Mouse (Mus musculus): ENCODE data around the gene Csde1. TPM values are rescaled to one million over a fixed set of nuclear protein-coding genes. Genes with fewer than 3 reads are reported as not detected.

Csde1 gene
- polyA plus RNA-seq, 1 experiment from 2014 or later, result 406 TPM

DNA sequence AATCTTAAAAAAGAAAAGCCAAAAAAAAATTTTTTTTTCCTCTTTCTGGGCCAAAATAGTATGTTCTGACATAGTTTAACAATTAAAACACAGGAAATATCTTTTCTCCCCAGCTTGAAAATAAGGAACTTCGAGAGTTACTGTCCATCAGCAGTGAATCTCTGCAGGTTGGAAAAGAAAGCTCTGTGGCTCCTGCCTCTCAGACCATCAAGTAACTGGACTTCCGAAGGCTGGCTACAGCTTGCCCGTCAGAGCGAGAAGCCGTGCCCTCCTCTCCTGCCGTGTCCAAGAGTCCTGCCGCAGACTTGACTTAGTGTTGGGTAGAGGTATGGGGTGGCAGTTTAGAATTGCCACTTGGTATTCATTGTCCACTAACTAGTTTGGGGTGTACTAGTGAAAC, 18.6 kb upstream of the Csde1 start:
- no peak overlapping the region for H3K27ac ChIP-seq (replicated peaks)
- no peak for ATAC-seq (ENCODE audit: low read depth)
- H3K4me1 ChIP-seq (replicated peaks), result peaks cover 11% of the 10 kb centered on the region
- no peak overlapping the region for H3K9ac ChIP-seq
- H3K4me2 ChIP-seq, result no peak overlapping the region
- no peak overlapping the region for H3K4me3 ChIP-seq
- no peaks in the 10 kb centered on the region for H3K27me3 ChIP-seq
- WGBS, result 94% methylated on average over 7 of the region's 7 CpGs
- H3K9me3 ChIP-seq, result no peaks in the 10 kb centered on the region
- peaks cover 79% of the 10 kb centered on the region for H3K36me3 ChIP-seq

DNA sequence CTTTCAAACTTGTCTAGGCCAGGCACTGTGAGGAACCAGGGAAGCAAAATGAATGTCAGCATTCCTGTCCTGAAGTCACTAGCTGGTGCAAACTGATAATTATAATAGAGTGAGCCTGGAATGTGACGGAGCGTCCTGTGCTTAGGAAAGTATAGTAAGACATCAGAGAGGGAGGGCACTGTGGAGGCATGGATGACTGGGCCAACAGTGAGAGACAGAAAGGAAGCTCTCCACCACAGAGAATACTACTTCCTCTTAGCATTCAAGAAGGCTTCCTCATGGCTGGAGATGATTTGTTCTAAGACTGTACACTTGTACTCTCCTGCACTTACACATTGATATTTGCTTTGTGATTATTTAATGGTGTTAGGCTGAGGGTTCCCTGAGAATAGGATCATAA, 2.9 kb upstream of the Csde1 start:
- H3K9ac ChIP-seq, result no peak overlapping the region
- H3K4me2 ChIP-seq, result no peak overlapping the region
- H3K4me1 ChIP-seq (replicated peaks), result peaks cover 8% of the 10 kb centered on the region
- H3K4me3 ChIP-seq, result no peak overlapping the region
- 78% methylated on average over 2 of the region's 2 CpGs for WGBS
- ATAC-seq (ENCODE audit: low read depth), result no peak
- H3K27ac ChIP-seq (replicated peaks), result no peak overlapping the region
- H3K36me3 ChIP-seq, result no peaks in the 10 kb centered on the region
- no peaks in the 10 kb centered on the region for H3K27me3 ChIP-seq
- no peaks in the 10 kb centered on the region for H3K9me3 ChIP-seq

GRCm38 (mm10) chr3:103019462-103019861, 764 bp upstream of the Csde1 start:
- H3K27ac ChIP-seq (replicated peaks), result peak overlapping the region; percentile 95; the same call in 1 of the 2 replicates
- H3K4me2 ChIP-seq, result peak overlapping the region; percentile 50
- no peaks in the 10 kb centered on the region for H3K9me3 ChIP-seq
- 96% methylated on average over 2 of the region's 2 CpGs for WGBS
- no peaks in the 10 kb centered on the region for H3K36me3 ChIP-seq
- H3K27me3 ChIP-seq, result no peaks in the 10 kb centered on the region
- no peak overlapping the region for H3K9ac ChIP-seq
- H3K4me3 ChIP-seq, result no peak overlapping the region
- ATAC-seq (ENCODE audit: low read depth), result no peak
- H3K4me1 ChIP-seq (replicated peaks), result peaks cover 21% of the 10 kb centered on the region

DNA sequence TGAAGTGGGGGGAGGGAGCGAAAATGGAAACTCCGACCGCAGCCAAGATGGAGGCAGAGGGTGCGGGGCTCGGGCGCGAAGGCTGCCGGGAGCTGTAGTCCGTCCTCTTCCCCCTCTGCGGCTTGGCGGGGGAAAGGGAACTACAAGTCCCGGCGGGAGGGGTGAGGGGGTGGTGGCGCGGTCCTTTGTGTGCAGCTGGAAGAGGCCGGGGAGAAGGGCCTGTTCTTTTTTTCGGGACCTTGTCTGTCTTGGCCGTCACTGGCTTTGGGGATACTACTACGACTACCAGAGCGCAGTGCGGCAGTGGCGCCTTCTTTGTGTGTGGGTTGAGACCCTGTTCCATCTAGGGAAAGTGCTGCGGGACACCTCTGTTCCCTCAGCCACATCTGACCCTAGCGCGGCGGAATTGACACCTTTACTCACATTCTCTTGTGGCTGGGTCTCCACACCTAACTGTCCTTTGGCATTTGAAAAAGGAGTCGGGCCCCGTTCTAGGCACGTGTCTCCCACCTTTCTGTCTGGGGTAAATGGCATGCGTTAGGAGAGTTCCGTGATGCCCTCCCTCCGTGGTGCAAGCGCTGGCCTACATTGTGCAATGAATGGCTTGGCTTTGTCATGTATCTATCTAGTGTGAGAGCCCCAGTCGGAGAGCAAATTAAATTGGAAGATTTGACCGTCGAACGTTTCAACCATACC, 865 bp downstream of the Csde1 start:
- Histone ChIP-seq H3K9ac (peak overlapping the region; percentile 91), H3K27me3 (no peaks in the 10 kb centered on the region), H3K4me2 (peak overlapping the region; percentile 73), H3K4me3 (peak overlapping the region; percentile 65), H3K36me3 (no peaks in the 10 kb centered on the region), H3K4me1 (replicated peaks) (peaks cover 21% of the 10 kb centered on the region), H3K27ac (replicated peaks) (peak overlapping the region; percentile 95), H3K9me3 (no peaks in the 10 kb centered on the region)
- WGBS, result under 1% methylated on average over 36 of the region's 37 CpGs
- ATAC-seq (ENCODE audit: low read depth), result peak; percentile 97

DNA sequence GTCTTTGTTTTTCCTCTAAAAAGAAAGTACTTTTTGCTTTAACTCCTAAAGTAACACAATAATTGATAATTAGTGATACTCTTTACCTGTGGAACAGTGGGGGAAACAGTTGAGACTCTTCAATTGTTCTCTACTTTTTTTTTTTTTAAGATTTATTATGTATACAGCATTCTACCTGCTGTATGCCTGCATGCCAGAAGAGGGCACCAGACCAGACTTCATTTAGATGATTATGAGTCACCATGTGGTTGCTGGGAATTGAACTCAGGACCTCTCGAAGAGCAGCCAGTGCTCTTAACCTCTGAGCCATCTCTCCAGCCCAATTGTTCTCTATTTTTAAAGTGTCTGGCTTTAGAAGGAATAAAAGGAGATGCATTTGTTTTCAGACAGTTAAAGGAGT, 5.9 kb downstream of the Csde1 start:
- Histone ChIP-seq H3K27me3 (no peaks in the 10 kb centered on the region), H3K9me3 (no peaks in the 10 kb centered on the region), H3K27ac (replicated peaks) (no peak overlapping the region), H3K36me3 (peaks cover 29% of the 10 kb centered on the region), H3K4me3 (no peak overlapping the region), H3K4me2 (no peak overlapping the region), H3K4me1 (replicated peaks) (peaks cover 27% of the 10 kb centered on the region), H3K9ac (no peak overlapping the region)
- ATAC-seq (ENCODE audit: low read depth), result no peak
- WGBS, result 94% methylated on average over 1 of the region's 1 CpGs

GRCm38 (mm10) chr3:103040285-103040684, 20.1 kb downstream of the Csde1 start:
- Histone ChIP-seq H3K4me3 (no peak overlapping the region), H3K36me3 (peaks cover 62% of the 10 kb centered on the region), H3K4me1 (replicated peaks) (no peaks in the 10 kb centered on the region), H3K9ac (no peak overlapping the region), H3K9me3 (no peaks in the 10 kb centered on the region), H3K27me3 (no peaks in the 10 kb centered on the region), H3K4me2 (no peak overlapping the region), H3K27ac (replicated peaks) (no peak overlapping the region)
- ATAC-seq (ENCODE audit: low read depth), result no peak
- WGBS, result 98% methylated on average over 6 of the region's 6 CpGs

DNA sequence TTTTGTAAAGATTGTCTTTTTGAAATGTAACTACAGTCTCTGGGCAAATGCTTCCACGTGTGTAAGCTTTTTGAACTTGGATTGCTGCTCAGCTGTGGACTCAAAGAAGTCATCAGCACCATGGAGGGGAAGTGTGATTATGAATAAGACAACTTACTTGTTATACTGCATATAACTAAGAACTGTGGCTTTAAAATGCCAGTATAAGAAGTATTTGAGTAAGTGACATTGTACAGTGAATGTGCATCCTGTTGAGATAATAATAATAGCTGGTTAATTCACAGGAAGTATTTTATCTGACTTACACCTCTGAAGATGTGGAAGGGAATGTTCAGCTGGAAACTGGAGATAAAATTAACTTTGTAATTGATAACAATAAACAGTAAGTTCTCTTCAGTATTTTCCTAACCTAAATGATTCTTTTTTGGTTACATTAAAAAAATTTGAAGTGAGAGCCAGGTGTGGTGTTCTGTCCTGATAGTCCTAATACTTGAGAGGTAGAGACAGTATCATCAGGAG, 20.7 kb downstream of the Csde1 start:
- WGBS, result 96% methylated on average over 1 of the region's 1 CpGs
- H3K27ac ChIP-seq (replicated peaks), result no peak overlapping the region
- ATAC-seq (ENCODE audit: low read depth), result no peak
- no peak overlapping the region for H3K4me3 ChIP-seq
- H3K27me3 ChIP-seq, result no peaks in the 10 kb centered on the region
- no peaks in the 10 kb centered on the region for H3K4me1 ChIP-seq (replicated peaks)
- H3K9me3 ChIP-seq, result no peaks in the 10 kb centered on the region
- no peak overlapping the region for H3K9ac ChIP-seq
- H3K36me3 ChIP-seq, result peaks cover 68% of the 10 kb centered on the region
- no peak overlapping the region for H3K4me2 ChIP-seq

- Histone ChIP-seq H3K4me2 (no peak overlapping the region), H3K9ac (no peak overlapping the region), H3K27ac (replicated peaks) (no peak overlapping the region), H3K27me3 (no peaks in the 10 kb centered on the region), H3K4me3 (no peak overlapping the region), H3K4me1 (replicated peaks) (peaks cover 12% of the 10 kb centered on the region), H3K36me3 (peaks cover 66% of the 10 kb centered on the region), H3K9me3 (no peaks in the 10 kb centered on the region)
- 91% methylated on average over 5 of the region's 5 CpGs for WGBS
- ATAC-seq (ENCODE audit: low read depth), result no peak
These were observed 35.9 kb downstream of the Csde1 start for GRCm38 (mm10) chr3:103056016-103056595.

DNA sequence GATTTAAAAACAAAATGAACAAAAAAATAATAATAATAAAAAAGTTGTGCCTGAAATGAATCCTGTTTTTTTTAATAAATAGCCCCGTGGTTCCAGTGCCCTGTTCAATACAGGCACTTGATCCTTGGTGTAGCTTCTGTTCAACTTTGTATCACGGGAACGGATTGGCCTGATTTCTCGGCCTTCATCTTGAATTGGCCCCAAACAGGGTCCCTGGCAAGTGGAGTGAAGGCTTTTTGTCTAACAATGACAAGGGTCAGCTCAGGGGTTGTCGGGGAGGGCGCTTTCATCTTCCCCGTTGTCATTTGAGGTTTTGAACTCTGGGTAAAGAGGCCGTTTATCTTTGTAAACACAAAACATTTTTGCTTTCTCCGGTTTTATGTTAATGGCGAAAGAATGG, 37.5 kb downstream of the Csde1 start:
- Histone ChIP-seq H3K27ac (replicated peaks) (peak overlapping the region; percentile 95), H3K4me2 (peak overlapping the region; percentile 75), H3K4me3 (peak overlapping the region; percentile 79), H3K9ac (peak overlapping the region; percentile 58), H3K4me1 (replicated peaks) (peaks cover 12% of the 10 kb centered on the region), H3K36me3 (peaks cover 67% of the 10 kb centered on the region), H3K27me3 (no peaks in the 10 kb centered on the region), H3K9me3 (no peaks in the 10 kb centered on the region)
- peak; percentile 48 for ATAC-seq (ENCODE audit: low read depth)
- WGBS, result 2% methylated on average over 10 of the region's 10 CpGs

- Histone ChIP-seq H3K36me3 (peaks cover 68% of the 10 kb centered on the region), H3K27me3 (no peaks in the 10 kb centered on the region), H3K4me1 (replicated peaks) (peaks cover 12% of the 10 kb centered on the region), H3K9ac (peak within 1 kb of the TSS; percentile 82), H3K9me3 (no peaks in the 10 kb centered on the region), H3K4me2 (peak within 1 kb of the TSS; percentile 75), H3K4me3 (peak within 1 kb of the TSS; percentile 79), H3K27ac (replicated peaks) (peak within 1 kb of the TSS; percentile 95)
- ATAC-seq (ENCODE audit: low read depth), result peak; percentile 99
- WGBS, result 3% methylated on average over 46 of the region's 46 CpGs
These were observed 38.3 kb downstream of the Csde1 start, which contains the start of gene Nras for GRCm38 (mm10) chr3:103058207-103059157. Nras (plus strand) TSS chr3:103058285.

DNA sequence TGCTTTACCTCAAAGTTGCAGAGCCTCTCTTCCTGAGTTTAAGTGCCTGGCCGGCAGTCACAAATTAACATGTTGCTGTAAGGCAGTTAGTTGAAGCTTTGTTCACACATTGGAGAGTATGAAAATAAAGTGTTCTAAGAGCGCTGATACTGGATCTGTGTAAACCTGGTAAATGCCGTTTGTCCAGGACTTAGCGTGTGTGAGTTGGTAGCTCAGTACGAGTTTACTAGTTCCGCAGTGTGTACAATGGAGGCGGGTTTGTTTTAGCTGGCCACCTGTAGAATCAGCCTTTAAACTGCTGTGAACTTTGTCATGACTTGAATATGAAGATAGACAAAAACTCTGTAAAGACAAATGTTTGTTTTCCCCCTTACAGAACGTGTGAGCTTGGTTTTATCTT, 46.7 kb downstream of the Csde1 start:
- no peak for ATAC-seq (ENCODE audit: low read depth)
- 93% methylated on average over 8 of the region's 8 CpGs for WGBS
- Histone ChIP-seq H3K27me3 (no peaks in the 10 kb centered on the region), H3K27ac (replicated peaks) (no peak overlapping the region), H3K36me3 (peaks cover 71% of the 10 kb centered on the region), H3K4me2 (no peak overlapping the region), H3K9me3 (no peaks in the 10 kb centered on the region), H3K4me3 (no peak overlapping the region), H3K9ac (no peak overlapping the region), H3K4me1 (replicated peaks) (no peaks in the 10 kb centered on the region)

DNA sequence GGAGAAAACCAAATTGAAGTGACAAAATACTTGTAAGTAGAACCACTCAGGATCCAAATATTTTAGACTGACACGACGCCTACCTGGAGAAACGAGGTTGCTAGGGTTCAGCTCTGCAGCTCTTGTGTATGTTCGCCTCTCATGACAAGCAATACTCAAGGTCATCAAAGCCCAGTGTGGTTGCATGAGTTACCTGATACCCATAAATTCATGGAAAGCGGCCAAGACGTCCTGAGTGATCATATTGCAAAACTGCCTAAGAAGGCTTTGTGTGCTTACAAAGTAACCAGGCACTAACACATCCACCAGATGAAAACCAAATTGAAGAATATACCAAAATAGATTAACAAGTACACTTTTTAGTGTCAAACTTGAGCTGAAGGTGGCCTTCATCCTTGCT, 48.7 kb downstream of the Csde1 start:
- no peak overlapping the region for H3K4me2 ChIP-seq
- 94% methylated on average over 6 of the region's 6 CpGs for WGBS
- H3K27me3 ChIP-seq, result no peaks in the 10 kb centered on the region
- peaks cover 51% of the 10 kb centered on the region for H3K36me3 ChIP-seq
- H3K4me1 ChIP-seq (replicated peaks), result no peaks in the 10 kb centered on the region
- no peak overlapping the region for H3K9ac ChIP-seq
- no peak for ATAC-seq (ENCODE audit: low read depth)
- H3K27ac ChIP-seq (replicated peaks), result no peak overlapping the region
- H3K9me3 ChIP-seq, result no peaks in the 10 kb centered on the region
- no peak overlapping the region for H3K4me3 ChIP-seq

All from neural tube, embryonic 13.5 days (tissue).